Mouse (Mus musculus): ENCODE results near the gene Rapsn. TPM values are rescaled to one million over a fixed set of nuclear protein-coding genes. Genes with fewer than 3 reads are reported as not detected.

The Rapsn gene
- polyA plus RNA-seq, 1 experiment from 2014 or later = 4.8 TPM

DNA sequence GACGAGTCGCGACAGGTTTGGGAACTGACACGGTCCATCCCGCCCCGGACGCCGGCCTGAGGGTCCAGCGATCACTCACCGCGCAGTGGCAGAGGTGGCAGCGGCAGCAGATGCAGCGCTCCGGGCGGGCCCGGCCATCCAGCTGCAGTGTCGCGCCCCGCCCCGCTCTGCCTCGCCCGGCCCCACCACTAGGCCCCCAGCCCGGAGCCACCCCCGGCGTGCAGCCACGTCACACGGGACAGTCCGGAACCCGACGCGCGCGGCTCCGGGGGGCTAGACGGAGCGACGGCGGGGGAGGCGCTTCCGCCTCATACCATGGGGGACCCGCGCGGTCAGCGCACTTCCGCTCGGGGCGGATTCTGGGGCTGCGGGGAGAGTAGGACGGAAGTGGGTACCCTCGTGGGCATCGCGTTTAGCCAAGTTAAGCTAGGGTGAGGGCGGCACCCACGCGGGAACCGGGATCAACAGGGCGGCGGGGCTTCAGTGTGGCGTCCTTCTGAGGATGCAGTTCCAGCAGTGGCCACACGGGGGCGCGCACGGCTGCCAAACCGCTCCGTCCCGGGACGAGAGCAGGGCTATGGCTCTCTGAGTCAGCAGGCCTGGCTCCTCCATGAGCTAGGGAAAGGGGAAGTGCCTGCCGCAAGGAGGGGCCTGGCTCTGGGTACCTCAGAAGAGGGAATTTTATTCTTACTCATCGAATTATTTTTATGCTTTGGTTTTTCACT is 34.8 kb downstream of the Rapsn start, which contains the start of gene Slc39a13:
Gene Slc39a13 (minus strand): TSS at position 342 of the 725 bp plus-strand sequence.
- H3K4me1 ChIP-seq (ENCODE audit: control insufficient read depth, insufficient read depth, low read length) = peaks cover 15% of the 10 kb centered on the region
- H3K36me3 ChIP-seq (ENCODE audit: control insufficient read depth, insufficient read depth, low read length) = no peaks in the 10 kb centered on the region
- no peaks in the 10 kb centered on the region for H3K9me3 ChIP-seq (replicated peaks; ENCODE audit: control insufficient read depth, low read length)
- ATAC-seq (ENCODE audit: insufficient read depth, low FRiP score) = peak; percentile 98
- peak within 1 kb of the TSS; percentile 88 for H3K4me2 ChIP-seq (ENCODE audit: low read depth, low read length)
- WGBS = under 1% methylated on average over 63 of the region's 69 CpGs
- H3K27me3 ChIP-seq (ENCODE audit: control insufficient read depth, insufficient read depth, low read length) = no peaks in the 10 kb centered on the region
- peak within 1 kb of the TSS; percentile 73 for H3K4me3 ChIP-seq (replicated peaks; ENCODE audit: low read length)
- peak within 1 kb of the TSS; percentile 78 for H3K9ac ChIP-seq (ENCODE audit: low read length)
- peak within 1 kb of the TSS; percentile 83 for H3K27ac ChIP-seq (ENCODE audit: low read length)

DNA sequence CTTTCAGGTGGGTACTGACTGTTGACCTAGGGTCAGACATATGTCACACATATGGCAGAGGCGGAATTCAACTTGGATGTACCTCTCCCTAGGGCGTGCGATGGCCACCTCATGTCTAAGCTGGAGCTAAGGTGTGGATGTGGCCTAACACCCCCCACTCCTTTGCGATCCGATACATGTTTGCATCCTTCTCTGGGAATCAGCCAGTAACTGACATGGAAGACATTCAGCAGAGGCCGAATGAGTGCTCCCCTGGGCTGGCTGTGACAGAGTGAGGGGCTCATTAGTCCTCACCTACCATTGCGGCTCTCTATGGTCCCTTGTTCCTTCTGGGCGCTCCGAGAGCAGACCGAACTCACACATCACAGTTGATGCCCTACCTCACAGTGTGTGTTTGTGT is 35.6 kb downstream of the Rapsn start:
- peak overlapping the region; percentile 78 for H3K9ac ChIP-seq (ENCODE audit: low read length)
- 78% methylated on average over 10 of the region's 10 CpGs for WGBS
- peaks cover 15% of the 10 kb centered on the region for H3K4me1 ChIP-seq (ENCODE audit: control insufficient read depth, insufficient read depth, low read length)
- no peak for ATAC-seq (ENCODE audit: insufficient read depth, low FRiP score)
- H3K27me3 ChIP-seq (ENCODE audit: control insufficient read depth, insufficient read depth, low read length) = no peaks in the 10 kb centered on the region
- no peaks in the 10 kb centered on the region for H3K36me3 ChIP-seq (ENCODE audit: control insufficient read depth, insufficient read depth, low read length)
- H3K9me3 ChIP-seq (replicated peaks; ENCODE audit: control insufficient read depth, low read length) = no peaks in the 10 kb centered on the region
- peak overlapping the region; percentile 83 for H3K27ac ChIP-seq (ENCODE audit: low read length)
- H3K4me3 ChIP-seq (replicated peaks; ENCODE audit: low read length) = peak overlapping the region; percentile 73
- H3K4me2 ChIP-seq (ENCODE audit: low read depth, low read length) = peak overlapping the region; percentile 88

DNA sequence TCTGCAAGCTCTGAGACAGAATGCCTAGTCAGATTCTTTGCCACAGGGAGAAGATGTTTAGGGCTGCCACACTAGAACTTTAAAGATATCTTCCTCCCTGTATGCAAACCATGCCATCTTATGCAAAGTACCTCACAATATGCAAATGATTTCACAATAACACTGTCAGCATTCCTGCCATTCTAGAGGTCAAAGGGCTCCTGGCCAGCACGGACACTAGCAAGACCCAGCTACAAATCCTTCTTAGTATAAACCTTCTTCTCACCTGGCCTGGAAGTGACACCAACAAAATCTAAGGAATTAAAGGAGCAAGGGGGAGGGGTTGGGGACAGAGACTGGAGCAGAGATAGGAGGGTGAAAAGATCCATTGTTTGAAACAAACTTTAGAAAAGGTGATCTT is 36.7 kb downstream of the Rapsn start:
- no peak overlapping the region for H3K27ac ChIP-seq (ENCODE audit: low read length)
- H3K27me3 ChIP-seq (ENCODE audit: control insufficient read depth, insufficient read depth, low read length) = no peaks in the 10 kb centered on the region
- 29% methylated on average over 1 of the region's 1 CpGs for WGBS
- H3K4me1 ChIP-seq (ENCODE audit: control insufficient read depth, insufficient read depth, low read length) = peaks cover 15% of the 10 kb centered on the region
- no peak overlapping the region for H3K4me2 ChIP-seq (ENCODE audit: low read depth, low read length)
- no peaks in the 10 kb centered on the region for H3K36me3 ChIP-seq (ENCODE audit: control insufficient read depth, insufficient read depth, low read length)
- no peaks in the 10 kb centered on the region for H3K9me3 ChIP-seq (replicated peaks; ENCODE audit: control insufficient read depth, low read length)
- no peak for ATAC-seq (ENCODE audit: insufficient read depth, low FRiP score)
- no peak overlapping the region for H3K4me3 ChIP-seq (replicated peaks; ENCODE audit: low read length)
- no peak overlapping the region for H3K9ac ChIP-seq (ENCODE audit: low read length)

- Histone ChIP-seq H3K4me1 (ENCODE audit: control insufficient read depth, insufficient read depth, low read length) (no peaks in the 10 kb centered on the region), H3K27ac (ENCODE audit: low read length) (no peak overlapping the region), H3K9me3 (replicated peaks; ENCODE audit: control insufficient read depth, low read length) (no peaks in the 10 kb centered on the region), H3K36me3 (ENCODE audit: control insufficient read depth, insufficient read depth, low read length) (no peaks in the 10 kb centered on the region), H3K27me3 (ENCODE audit: control insufficient read depth, insufficient read depth, low read length) (no peaks in the 10 kb centered on the region), H3K9ac (ENCODE audit: low read length) (peak overlapping the region; percentile 82), H3K4me3 (replicated peaks; ENCODE audit: low read length) (peak overlapping the region; percentile 56), H3K4me2 (ENCODE audit: low read depth, low read length) (peak overlapping the region; percentile 98)
- no peak for ATAC-seq (ENCODE audit: insufficient read depth, low FRiP score)
- 18% methylated on average over 12 of the region's 12 CpGs for WGBS
These were observed 42.5 kb downstream of the Rapsn start for GRCm38 (mm10) chr2:91077957-91078313.

- peak overlapping the region; percentile 56 for H3K4me3 ChIP-seq (replicated peaks; ENCODE audit: low read length)
- H3K36me3 ChIP-seq (ENCODE audit: control insufficient read depth, insufficient read depth, low read length) = no peaks in the 10 kb centered on the region
- no peaks in the 10 kb centered on the region for H3K4me1 ChIP-seq (ENCODE audit: control insufficient read depth, insufficient read depth, low read length)
- H3K27me3 ChIP-seq (ENCODE audit: control insufficient read depth, insufficient read depth, low read length) = no peaks in the 10 kb centered on the region
- under 1% methylated on average over 36 of the region's 36 CpGs for WGBS
- H3K9ac ChIP-seq (ENCODE audit: low read length) = peak overlapping the region; percentile 82
- H3K4me2 ChIP-seq (ENCODE audit: low read depth, low read length) = peak overlapping the region; percentile 98
- H3K27ac ChIP-seq (ENCODE audit: low read length) = no peak overlapping the region
- no peaks in the 10 kb centered on the region for H3K9me3 ChIP-seq (replicated peaks; ENCODE audit: control insufficient read depth, low read length)
- ATAC-seq (ENCODE audit: insufficient read depth, low FRiP score) = peak; percentile 61
These were observed 43.0 kb downstream of the Rapsn start for GRCm38 (mm10) chr2:91078314-91079025.

- Histone ChIP-seq H3K4me2 (ENCODE audit: low read depth, low read length) (peak overlapping the region; percentile 98), H3K27ac (ENCODE audit: low read length) (no peak overlapping the region), H3K9me3 (replicated peaks; ENCODE audit: control insufficient read depth, low read length) (no peaks in the 10 kb centered on the region), H3K4me1 (ENCODE audit: control insufficient read depth, insufficient read depth, low read length) (no peaks in the 10 kb centered on the region), H3K27me3 (ENCODE audit: control insufficient read depth, insufficient read depth, low read length) (no peaks in the 10 kb centered on the region), H3K4me3 (replicated peaks; ENCODE audit: low read length) (peak overlapping the region; percentile 56), H3K9ac (ENCODE audit: low read length) (peak overlapping the region; percentile 82), H3K36me3 (ENCODE audit: control insufficient read depth, insufficient read depth, low read length) (no peaks in the 10 kb centered on the region)
- ATAC-seq (ENCODE audit: insufficient read depth, low FRiP score) = no peak
- WGBS = 28% methylated on average over 5 of the region's 5 CpGs
These were observed 43.6 kb downstream of the Rapsn start for GRCm38 (mm10) chr2:91079026-91079384.

DNA sequence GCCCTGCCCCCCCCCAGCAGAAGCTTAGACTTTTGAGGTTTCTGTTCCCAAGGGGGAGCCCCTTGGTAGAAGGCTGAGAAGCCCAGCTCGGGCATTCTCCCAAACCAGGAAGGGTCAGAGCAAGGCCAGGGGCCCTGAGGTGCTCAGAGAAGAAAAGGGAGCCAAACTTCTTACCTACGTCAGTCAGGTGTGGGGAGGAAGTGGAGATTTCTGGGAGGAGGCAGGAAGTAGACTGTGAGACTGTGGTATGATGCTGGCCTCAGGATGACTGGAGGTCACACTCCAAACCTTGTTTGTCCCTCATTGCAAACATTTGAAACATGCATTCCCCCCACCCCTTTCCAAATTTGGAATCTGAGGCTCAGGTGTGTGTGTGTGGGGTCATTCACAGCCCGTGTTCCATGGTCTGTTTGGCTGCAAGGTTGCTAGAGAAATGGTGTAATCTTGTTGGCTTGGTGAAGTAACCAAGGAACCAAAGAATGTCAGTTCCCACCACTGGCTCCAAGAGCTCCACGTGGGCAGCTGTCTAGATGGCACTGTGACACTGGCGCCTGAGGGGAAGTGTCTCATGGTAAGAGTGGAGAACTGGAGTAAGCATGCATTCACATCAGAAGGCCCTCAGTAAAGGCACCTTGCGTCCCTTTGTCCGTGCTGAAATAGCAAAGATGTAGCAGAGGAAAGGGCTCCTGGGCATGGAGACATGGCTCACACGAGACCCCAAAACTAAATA is 45.5 kb downstream of the Rapsn start:
- WGBS = 66% methylated on average over 8 of the region's 8 CpGs
- no peak overlapping the region for H3K4me3 ChIP-seq (replicated peaks; ENCODE audit: low read length)
- ATAC-seq (ENCODE audit: insufficient read depth, low FRiP score) = no peak
- no peak overlapping the region for H3K9ac ChIP-seq (ENCODE audit: low read length)
- no peaks in the 10 kb centered on the region for H3K4me1 ChIP-seq (ENCODE audit: control insufficient read depth, insufficient read depth, low read length)
- H3K27me3 ChIP-seq (ENCODE audit: control insufficient read depth, insufficient read depth, low read length) = no peaks in the 10 kb centered on the region
- H3K9me3 ChIP-seq (replicated peaks; ENCODE audit: control insufficient read depth, low read length) = no peaks in the 10 kb centered on the region
- no peaks in the 10 kb centered on the region for H3K36me3 ChIP-seq (ENCODE audit: control insufficient read depth, insufficient read depth, low read length)
- H3K27ac ChIP-seq (ENCODE audit: low read length) = no peak overlapping the region
- no peak overlapping the region for H3K4me2 ChIP-seq (ENCODE audit: low read depth, low read length)

DNA sequence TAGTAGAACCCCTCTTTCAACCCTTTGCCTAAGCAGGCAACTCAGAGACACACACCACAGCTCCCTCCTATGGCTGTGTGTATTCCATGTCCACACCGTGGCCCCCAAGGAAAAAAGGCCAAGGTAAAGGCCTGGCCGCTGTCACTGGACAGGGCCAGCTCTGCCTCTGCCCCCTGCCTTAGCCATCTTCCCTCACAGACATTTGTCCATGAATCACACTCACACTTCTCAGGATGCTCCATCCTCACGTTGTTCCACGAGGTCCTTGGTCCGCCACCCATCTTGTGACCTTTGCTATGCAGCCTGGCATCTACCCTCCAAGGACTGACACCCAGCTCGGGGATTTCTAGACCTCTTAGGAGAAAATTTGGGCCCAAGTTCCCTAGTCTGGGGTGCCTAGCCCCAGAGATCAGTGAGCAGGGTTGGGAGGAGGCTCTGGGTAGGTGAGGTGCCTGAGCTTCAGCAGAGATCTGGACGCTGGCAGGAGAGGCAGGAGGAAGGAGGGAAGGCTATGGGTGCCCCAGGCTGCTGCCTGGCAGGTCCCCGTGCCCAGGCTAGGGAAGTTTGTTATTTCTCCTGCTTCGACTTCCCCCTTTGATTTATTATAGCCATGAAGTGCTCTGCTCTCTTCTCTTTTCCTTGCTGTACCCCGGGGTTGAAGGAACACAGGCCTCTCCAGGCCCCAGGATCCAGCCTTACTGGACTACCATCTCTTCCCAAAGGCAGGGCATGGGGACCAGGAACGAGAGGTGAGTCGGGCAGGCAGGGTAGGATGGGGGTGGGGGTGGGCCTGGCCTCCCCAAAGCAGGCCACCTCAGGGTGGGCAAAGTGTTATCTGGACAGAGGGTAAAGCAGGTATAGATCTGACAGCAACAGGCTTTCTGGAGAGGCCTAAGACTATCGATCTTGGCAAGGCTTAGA is 46.6 kb downstream of the Rapsn start, which contains the start of gene Spi1:
Gene Spi1 (plus strand): TSS at position 616 of the 921 bp plus-strand sequence.
- Histone ChIP-seq H3K27ac (ENCODE audit: low read length) (peak within 1 kb of the TSS; percentile 28; the same call in 1 of the 2 replicates), H3K27me3 (ENCODE audit: control insufficient read depth, insufficient read depth, low read length) (no peaks in the 10 kb centered on the region), H3K36me3 (ENCODE audit: control insufficient read depth, insufficient read depth, low read length) (no peaks in the 10 kb centered on the region), H3K4me2 (ENCODE audit: low read depth, low read length) (no peak within 1 kb of the TSS), H3K9ac (ENCODE audit: low read length) (no peak within 1 kb of the TSS), H3K4me1 (ENCODE audit: control insufficient read depth, insufficient read depth, low read length) (no peaks in the 10 kb centered on the region), H3K9me3 (replicated peaks; ENCODE audit: control insufficient read depth, low read length) (no peaks in the 10 kb centered on the region), H3K4me3 (replicated peaks; ENCODE audit: low read length) (no peak within 1 kb of the TSS)
- WGBS = 75% methylated on average over 13 of the region's 13 CpGs
- ATAC-seq (ENCODE audit: insufficient read depth, low FRiP score) = no peak

Measured in stomach, embryonic 16.5 days (tissue).